Mouse (Mus musculus) thymus, postnatal 36 days (tissue): ENCODE results near the gene Bean1.
A peak's percentile ranks its signal among the peaks of the same experiment; 100 is the strongest.
"Not testable (repeated sequence)": the region's sequence is repeated elsewhere in the genome, so short reads cannot be mapped to it uniquely, and the experiment has no call there.

Source experiments
- DNase-seq, 2 experiments: peaks; one replicate each; pipeline ENCODE4 v3.0.0; 2022; ENCODE audit warnings: mixed read lengths in 2 of 2

Gene Bean1

DNA sequence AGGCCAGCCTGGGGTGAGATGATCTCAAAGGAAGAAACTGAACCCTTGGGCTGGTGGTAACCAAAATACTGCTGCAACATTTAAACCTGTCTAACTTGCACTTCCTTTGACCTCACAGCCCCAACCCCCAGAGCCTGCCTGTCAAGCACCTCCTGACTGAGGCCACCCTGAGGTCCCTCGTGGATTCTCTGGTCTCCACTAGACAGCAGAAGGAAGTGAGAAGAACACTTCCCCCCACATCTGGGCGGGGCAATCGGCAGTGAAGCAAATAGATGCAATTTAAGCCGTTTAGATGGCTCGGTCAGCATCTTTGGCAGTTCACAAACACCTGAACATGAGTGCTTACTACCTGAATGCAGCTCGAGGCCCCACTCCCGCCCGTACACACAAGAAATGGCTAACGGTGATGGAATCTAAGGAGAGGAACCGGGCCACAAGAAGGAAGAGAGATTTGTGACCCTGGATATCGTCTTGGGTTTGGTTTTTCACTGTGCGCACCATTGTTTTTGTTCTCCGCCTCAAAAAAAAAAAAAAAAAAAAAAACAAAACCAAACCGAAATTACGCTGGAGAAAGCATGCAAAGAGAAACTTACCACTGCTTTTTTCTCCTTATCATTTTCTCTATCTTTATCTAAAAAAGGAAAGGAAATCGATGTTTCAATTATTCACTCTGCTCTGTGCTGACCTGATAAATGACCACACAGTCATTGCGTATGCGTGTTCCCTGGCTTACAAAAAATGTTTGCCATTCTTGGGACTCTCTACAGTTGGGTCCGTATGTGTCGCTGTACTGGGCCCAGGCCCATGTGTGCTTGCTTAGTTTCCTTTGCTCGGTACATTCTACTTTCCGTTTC, 77.0 kb downstream of the Bean1 start:
- peak; percentile 42 to 58 for DNase-seq

DNA sequence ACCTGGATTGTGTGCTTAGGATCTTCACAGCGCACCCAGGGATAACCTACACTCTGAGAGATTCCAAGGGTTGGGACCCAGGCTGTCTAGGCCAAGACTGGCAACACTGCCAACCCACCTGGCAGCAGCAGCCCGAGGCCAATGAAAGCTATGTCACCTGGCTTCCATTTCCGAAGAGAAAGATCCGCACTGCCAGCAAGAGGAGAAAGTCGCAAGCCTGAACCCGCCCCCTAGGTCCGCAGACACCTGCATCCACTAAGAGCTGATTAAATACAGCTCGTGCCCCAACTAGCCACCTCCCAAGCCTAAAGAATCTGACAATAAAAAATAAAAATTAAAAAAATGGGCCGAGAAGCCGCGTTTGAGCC, 77.7 kb downstream of the Bean1 start:
- DNase-seq: peak in 1 of 2 experiments; percentile 50

GRCm38 (mm10) chr8:104248276-104248675, 78.0 kb downstream of the Bean1 start, which contains the start of gene Tk2:
Tk2 (minus strand) TSS chr8:104248558.
- peak; percentile 74 to 81 for DNase-seq

DNA sequence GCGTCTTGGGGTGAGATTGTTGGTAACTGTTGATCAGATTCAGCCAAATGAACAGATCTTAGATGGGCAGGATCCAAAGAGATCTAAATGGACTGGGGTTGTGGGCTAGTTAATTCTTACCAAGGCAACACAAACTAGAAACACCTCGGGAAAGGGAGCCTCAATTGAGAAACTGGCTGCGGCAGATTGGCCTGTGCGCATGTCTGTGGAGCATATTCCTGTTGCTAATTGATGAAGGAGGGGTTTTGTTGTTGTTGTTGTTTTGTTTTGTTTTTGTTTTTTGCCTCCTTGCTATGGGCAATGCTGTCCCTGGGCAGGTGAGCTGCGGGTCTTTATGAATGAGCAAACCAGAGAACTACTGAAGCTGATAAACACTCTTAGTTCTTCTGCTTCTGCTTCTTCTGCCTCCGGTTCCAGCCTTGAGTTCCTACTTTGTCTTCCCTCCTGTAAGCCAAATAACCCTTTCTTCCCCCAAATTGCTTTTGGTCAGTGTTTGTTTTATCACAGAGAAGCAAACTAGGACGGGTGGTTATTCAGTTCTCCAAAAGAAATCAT, 79.3 kb downstream of the Bean1 start:
- DNase-seq: no peak

GRCm38 (mm10) chr8:104250439-104251367, 80.5 kb downstream of the Bean1 start, which contains the start of gene Cklf:
Cklf (plus strand) TSS chr8:104250861.
- DNase-seq: peak; percentile 86

DNA sequence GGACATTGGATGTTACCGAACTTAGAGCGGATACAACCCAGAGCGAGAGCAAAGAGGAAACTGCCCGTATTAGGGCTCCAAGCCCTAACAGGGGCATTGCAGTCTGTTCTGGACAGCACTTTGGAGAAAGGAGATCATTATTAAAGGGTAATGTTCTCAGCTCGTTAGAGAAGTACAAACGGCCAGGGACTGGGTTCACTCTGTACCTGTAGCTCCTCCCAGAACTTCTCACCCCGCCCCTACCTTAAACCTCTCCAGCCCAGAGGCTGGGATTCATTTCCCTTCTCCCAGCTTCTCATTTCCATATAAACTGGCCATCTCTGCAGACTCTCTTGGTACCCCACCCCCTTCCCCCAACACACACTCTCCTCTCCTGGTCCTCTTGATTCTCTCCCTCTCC, 81.2 kb downstream of the Bean1 start:
- no peak for DNase-seq

- peak; percentile 54 for DNase-seq
These were observed 82.8 kb downstream of the Bean1 start for GRCm38 (mm10) chr8:104253016-104253415.

DNA sequence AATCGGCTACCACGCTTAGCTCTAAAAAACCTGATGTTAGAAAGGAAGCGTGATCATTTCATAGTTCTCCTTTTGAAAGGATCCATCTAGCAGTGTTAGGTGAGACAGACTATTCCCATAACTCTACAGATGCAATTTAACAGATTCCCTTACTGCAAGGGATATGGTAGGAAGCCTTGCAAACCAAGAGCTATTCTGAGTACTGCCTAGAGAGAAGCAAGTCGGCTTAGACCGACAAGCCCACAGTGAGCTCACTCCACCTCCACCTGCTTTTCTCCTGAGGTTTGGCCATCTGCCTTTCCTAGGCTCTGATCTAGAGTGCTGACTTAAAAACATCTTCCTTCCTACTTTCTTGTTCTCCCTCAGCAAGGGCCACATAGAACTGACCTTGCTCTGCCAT, 91.6 kb downstream of the Bean1 start:
- not testable (repeated sequence) for DNase-seq

- DNase-seq: not testable (repeated sequence)
These were observed 94.2 kb downstream of the Bean1 start for GRCm38 (mm10) chr8:104264271-104264935.

DNA sequence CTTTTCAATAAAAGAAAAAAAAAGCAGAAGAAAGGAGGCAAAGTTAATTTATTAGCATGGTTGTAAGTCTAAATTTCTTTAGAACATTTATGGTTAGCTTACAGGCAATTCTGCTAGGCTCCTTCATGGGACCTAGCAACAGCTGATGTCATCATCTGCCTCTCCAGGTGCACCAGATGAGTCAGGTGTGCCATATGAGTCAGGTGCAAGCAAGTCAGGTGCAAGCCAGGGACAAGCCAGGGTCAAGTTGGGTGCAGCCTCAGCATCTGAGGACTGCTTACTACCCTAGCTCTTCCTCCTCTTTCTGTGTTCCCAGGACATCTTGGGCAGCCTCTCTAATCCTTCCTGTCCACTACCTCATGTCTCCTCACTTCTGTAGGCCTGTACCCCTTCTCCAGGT, 98.1 kb downstream of the Bean1 start:
- DNase-seq: no peak
